Comparison of ENCODE assay signal across 8 mouse cellular contexts in the genomic region with DNA sequence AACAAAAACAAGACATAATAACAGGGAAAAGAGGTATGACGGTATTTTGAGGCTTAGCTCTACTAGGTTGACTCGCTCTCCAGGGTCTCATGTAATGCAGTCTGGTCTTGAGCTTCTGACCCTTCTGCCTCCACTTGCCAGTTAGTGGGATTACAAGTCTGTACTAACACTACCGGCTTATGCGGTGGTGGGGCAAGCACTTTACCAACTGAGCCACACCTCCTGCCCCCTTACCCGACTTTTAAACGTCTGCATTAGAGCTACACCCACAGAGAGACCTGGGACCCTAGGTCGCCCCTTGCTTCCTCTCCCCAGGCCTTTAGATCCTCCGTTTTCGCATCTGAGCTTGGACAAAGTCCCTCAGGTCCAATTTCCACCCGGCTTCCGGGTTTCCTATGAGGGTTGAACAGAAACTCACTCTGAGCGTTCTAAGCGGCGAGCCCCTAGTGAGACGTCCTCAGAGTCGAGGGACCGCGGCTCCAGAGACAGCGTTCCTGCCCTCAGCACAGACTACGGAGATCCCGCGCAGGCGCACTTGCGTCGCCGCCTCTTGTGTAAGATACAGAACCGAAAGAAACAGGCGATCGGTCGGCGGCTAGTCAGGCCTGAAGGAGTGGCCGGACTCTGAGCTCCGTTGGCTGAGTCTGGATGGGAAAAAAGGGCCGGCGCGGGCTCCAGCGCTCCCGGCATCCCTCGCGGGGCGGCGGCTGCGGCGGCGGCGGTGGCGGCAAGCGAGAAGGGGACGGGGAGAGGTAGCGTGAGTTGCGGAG. TPM values are rescaled to one million over a fixed set of nuclear protein-coding genes. Genes with fewer than 3 reads are reported as not detected.
A peak's percentile ranks its signal among the peaks of the same experiment; 100 is the strongest.
DNase-seq lines count a peak whose midpoint lies in the region; ATAC-seq lines count a peak whose summit lies in the region.

A gene (minus strand): TSS at position 573 of the 770 bp plus-strand sequence.
A gene (plus strand): TSS at position 678 of the 770 bp plus-strand sequence.

- DNase-seq in adrenal gland, adult (ENCODE audit: inconsistent age in 2 of 2, low spot score in 1 of 2): peak; percentile 98 to 99
- peak; percentile 100 for DNase-seq in embryo, embryonic 10.5 days (ENCODE audit: low spot score)
- peak; percentile 99 for DNase-seq in gastrocnemius, postnatal 14 days
- DNase-seq in left cerebral cortex, postnatal 10 days (ENCODE audit: extremely low spot score in 1 of 2, low spot score in 2 of 2): peak; percentile 97 to 99
- peak; percentile 97 for DNase-seq in right cerebral cortex, postnatal 25 days
- peak; percentile 97 for DNase-seq in urinary bladder, postnatal 4 days (ENCODE audit: low spot score in 2 of 2)

- ATAC-seq in inflammation-experienced regulatory T-cells, adult 6 months: peak; percentile 94
- peak; percentile 92 for ATAC-seq in megakaryocyte-erythroid progenitor cell, adult 5-6 weeks (replicated peaks; ENCODE audit: low FRiP score, low TSS enrichment, poor library complexity, severe bottlenecking)

- intact Hi-C loops in gastrocnemius, postnatal 14 days (cut with DNase I; ENCODE audit: low total_unique reads): no loop called here
- intact Hi-C loops in left cerebral cortex, postnatal 10 days (cut with DNase I): loop anchor here (1.0 kb wide), 1 partner anchor 26 kb away; a partner anchor contains a TSS

RNA-seq across cellular contexts. Expression of the first gene that starts in this region (rescaled TPM):
- 1 to 10 TPM; 9.7 to 9.8 TPM for total RNA-seq in gastrocnemius, postnatal 14 days (2021)
- polyA plus RNA-seq in inflammation-experienced regulatory T-cells, adult 6 months (2017; shearing (Covaris generic)): 10 to 100 TPM; 10.5 to 15.2 (median 13.2) TPM
- total RNA-seq in left cerebral cortex, postnatal 10 days (2021): 10 to 100 TPM; 14.2 to 16.1 TPM
- total RNA-seq in megakaryocyte-erythroid progenitor cell, adult 5-6 weeks (2014; fragmentation: Nextera tagmentation): 10.2 and 15.4 TPM in 2 replicates
- 17.9 and 18.6 TPM in 2 replicates for total RNA-seq in megakaryocyte-erythroid progenitor cell, adult 5-6 weeks (2017)

RNA-seq across cellular contexts. Expression of the second gene that starts in this region (rescaled TPM):
- total RNA-seq in gastrocnemius, postnatal 14 days (2021): 1 to 10 TPM; 7.1 to 8.8 TPM
- 10 to 100 TPM; 11.7 to 18.4 (median 15.5) TPM for polyA plus RNA-seq in inflammation-experienced regulatory T-cells, adult 6 months (2017; shearing (Covaris generic))
- 10 to 100 TPM; 29.1 to 29.2 TPM for total RNA-seq in left cerebral cortex, postnatal 10 days (2021)
- total RNA-seq in megakaryocyte-erythroid progenitor cell, adult 5-6 weeks (2014; fragmentation: Nextera tagmentation): 49.8 and 59.1 TPM in 2 replicates
- total RNA-seq in megakaryocyte-erythroid progenitor cell, adult 5-6 weeks (2017): 42.1 and 63.4 TPM in 2 replicates

Comparison
In these comparisons a context has a peak if more than half of its experiments do, and no peak if none do; other contexts are left out.
1. Peak in every context shown above with its lines: DNase-seq and ATAC-seq.